Mouse (Mus musculus): Measurements from ENCODE around the gene Hmg20b.

DNA sequence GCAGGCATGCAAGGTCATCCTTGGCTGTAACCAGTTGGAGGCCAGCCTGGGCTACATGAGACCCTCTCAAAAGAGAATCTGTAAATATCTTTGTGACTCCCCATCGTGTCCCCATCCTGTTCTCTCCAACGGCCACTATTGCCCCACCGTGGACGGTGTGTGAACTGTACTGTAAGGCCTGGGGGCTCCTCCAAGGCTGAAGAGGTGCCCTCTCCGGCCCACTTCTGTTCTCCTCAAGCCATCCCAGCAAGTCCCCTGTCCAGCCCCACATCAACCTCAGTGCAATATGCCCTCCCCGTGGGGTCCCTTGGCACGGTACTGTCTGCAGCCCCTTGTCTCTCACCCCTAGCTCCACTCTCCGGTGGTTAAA lies 31.0 kb downstream of the Hmg20b start:
- TF ChIP-seq CTCF (conservative IDR thresholded peaks at IDR 0.05; ENCODE audit: low read length) (no peak), NANOG (IDR thresholded peaks at IDR 0.05; ENCODE audit: borderline replicate concordance, low read length) (no peak)

Measured in E14TG2a.4 (cell line).